Mouse (Mus musculus): Measurements from ENCODE around the gene Tex9. TPM values are rescaled to one million over a fixed set of nuclear protein-coding genes. Genes with fewer than 3 reads are reported as not detected.

Gene Tex9
- total RNA-seq (2022), result 1 to 10 TPM; 2.0 to 2.6 (median 2.4) TPM

DNA sequence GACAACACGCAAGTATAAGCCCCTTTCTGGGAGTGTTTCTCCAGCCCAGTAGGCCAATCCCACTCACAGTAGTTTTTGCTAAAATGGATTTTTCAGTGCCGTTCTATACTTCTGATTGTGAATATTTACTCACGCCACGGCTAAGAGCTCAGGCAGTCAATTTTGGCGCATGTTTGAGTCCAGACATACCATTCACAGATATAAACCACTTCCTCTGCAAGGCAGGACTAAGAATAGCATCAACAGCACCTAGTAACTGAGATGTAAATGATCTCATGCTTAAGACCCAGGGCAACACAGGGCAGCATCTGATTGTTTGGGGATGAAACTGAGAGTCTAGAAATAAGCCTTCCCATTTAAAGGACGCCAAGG, at the start of gene Tex9:
Gene Tex9, minus strand, starts transcription at position 19 of the 372 bp plus-strand sequence.
- DNase-seq (ENCODE audit: low spot score), result no peak

DNA sequence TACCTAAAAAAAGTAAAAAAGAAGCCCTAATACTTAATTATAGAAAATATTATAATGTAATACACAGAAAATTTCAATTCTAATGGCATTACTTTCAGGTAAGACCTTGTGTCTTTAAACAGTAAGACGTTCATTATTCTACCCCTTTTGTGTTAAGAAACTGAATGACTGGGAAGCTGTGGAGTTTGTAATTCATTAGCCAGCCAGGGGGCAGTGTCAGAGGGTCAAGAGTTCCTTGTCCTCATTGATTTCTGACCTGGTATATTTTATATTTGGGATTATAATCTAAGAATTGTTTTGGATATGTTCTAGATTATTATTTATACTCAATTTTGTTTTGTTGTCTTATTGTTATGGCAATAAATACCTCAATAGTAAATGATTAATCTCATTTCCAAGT, 45.1 kb upstream of the Tex9 start:
- no peak for DNase-seq (ENCODE audit: low spot score)

DNA sequence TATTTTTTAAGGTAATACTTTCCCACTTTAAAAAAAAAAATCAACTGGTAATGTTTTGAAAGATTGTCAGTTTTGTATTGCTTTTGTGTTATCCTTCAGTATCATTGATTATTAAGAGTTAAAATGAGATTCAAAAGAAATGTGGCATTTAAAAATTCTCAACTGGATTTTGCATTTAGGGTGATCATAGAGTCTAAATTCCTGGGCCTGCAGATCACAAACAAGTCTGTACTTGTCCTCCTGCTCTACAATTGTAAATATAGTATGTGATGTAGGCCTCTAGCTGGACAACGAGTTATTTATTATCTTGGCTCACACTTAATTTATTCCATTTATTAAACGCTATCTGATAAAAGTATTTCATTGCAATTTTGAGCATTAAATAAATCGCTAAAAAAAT, 43.4 kb upstream of the Tex9 start:
- no peak for DNase-seq (ENCODE audit: low spot score)

DNA sequence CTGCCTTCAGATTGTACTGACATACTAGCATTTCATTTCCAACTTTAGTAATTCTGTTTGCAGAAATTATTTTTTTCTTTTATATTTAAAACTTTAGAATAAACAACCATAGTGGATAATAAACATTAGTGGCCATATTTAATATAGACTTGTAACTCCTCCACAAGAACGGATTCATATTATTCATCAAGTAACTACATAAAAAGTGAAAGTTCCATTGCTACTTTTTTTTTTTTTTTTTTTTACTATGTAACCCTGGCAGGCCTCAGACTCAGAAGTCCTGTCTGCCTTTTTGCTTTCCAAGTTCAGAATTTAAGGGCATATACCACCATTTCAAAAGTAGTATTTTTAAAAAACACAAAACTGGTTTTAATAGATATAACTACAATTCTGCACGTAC, 43.0 kb upstream of the Tex9 start:
- DNase-seq (ENCODE audit: low spot score), result no peak

DNA sequence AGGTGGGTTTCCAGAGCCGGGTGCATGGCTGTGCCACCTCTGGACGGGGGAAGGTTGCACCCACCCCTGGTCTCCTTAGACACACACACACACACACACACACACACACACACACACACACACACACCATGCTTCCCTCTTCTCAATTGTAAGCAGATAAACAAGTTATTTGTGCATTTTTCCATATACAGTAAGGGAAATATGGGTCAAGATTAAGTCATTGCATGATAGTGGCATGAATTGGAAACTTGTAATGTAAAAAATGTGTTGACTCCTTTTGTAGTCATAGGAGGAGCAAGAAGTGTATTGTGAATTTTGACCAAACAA, 41.0 kb upstream of the Tex9 start:
- DNase-seq (ENCODE audit: low spot score), result no peak

DNA sequence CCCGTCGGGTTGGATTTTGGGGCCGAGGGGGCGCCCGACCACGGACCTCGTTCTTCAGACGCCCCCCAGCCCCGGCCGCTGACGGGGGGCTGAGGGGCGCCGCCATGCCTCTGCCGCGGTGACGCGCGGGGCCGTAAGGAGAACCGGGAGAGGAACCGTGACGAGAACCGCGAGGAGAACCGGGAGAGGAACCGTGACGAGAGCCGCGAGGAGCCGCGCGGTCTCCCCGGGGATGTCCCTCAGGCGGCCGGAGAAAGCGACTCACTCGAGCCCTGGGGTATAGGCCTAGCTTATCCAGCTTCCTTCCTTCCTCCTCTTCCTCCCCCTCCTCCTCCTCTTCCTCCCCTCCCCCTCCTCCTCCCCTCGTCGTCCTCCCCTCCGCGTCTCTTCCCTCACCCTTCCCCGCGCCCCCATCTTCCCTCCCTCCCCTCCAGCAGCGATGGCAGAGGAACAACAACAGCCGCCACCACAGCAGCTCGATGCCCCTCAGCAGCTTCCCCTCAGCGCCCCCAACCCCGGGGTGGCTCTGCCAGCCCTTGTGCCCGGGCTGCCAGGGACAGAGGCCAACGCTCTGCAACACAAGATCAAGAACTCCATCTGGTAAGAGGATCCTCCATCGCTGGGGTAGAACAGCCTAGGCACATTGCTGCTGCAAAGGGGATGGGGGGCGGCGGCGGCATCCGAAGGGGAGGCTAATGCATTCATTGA, 40.5 kb upstream of the Tex9 start:
- peak; percentile 21 for DNase-seq (ENCODE audit: low spot score)

DNA sequence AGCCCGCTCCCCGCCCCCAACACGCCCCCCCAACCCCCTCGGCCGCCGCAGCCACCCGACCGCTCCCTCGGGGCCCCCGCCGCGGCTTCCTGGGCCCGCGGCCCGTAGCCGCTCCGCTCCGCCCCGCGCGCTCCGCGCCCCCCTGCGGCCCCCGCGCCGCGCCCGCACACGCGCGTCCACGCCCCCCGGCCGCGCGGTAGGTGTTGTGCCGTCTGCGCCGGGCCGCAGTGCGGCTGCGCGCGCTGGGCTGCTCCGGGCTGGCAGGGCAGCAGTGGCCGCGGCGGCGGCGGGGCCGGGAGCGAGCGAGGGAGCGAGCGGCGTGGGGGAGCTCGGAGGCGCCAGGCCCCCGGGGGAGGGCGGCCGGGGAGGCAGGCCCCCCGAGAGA, 40.0 kb upstream of the Tex9 start, which contains the start of gene Rfx7:
Gene Rfx7, plus strand, starts transcription at position 245 of the 385 bp plus-strand sequence.
- DNase-seq (ENCODE audit: low spot score), result peak; percentile 38

DNA sequence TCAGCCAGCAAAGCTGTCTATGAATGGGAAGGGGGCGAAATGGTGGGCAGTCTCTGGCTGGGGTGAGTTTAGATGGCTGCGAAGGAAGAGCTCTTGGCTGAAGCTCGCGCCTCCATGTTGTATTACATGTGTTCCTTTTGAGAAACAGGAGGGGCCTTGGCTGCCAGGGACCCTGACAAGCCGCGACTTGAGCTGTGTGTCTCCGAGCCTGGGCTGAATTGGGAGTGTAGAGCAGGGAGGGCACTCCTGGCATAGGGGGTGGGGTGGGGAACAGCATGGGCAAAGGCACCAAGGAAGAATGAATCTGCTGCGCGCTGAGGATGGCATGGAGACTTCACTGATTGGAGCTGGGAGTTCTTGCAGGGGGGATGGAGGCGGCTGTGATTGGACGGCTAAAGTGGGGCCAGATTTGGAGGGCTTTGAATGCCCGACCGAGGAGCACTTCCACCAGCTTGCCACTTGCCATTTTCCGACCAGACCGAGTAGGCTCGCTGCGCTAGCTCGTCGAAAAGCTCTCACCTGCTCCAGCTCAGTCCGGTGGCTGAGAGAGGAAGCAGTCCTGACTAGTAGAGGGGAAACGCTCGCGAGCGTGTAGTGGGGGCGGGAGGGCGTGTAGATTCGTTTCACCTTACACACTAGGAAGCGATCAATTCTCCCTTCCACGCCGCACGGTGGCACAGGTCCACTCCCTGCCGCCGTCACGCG, 39.4 kb upstream of the Tex9 start:
- DNase-seq (ENCODE audit: low spot score), result peak; percentile 73

DNA sequence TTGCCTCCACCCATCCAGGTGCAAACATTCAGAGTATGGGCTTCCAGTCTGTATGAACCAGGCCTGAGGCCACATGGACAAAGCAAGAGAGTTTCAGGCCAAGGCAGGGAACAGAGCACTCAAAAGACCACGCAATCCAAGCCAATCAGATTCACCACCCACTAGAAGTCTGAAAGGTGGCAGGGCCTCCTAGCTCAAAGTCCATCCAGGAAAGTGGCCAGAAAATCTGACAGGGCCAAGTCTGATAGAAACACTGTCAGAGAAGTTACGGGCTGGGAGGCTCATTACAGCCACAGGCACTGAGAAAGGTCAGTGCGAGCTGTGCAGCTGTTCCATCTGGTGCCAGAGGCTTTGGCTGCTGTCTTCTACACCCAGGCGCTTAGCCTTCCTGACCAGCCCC, 38.8 kb upstream of the Tex9 start:
- DNase-seq (ENCODE audit: low spot score), result no peak

DNA sequence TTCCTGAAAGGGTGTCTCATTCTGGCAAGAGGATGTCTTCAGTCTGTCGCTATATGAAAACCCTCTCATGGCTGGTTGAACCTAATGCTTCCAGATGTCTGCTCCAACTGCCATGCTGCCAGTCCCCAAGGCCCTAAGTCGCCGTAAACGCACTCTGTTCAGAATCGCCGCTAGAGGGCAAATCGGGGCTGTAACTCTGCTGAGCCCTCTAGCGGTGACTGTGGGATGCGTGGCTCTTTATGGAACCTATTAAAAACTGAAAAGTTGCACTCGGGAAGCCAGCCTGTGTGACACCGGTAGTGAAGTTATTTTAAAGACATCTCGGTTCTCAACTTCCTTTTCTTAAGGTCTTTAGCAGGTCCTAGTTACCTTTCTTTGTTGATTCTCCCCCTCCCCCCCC, 38.2 kb upstream of the Tex9 start:
- peak; percentile 87 for DNase-seq (ENCODE audit: low spot score)

DNA sequence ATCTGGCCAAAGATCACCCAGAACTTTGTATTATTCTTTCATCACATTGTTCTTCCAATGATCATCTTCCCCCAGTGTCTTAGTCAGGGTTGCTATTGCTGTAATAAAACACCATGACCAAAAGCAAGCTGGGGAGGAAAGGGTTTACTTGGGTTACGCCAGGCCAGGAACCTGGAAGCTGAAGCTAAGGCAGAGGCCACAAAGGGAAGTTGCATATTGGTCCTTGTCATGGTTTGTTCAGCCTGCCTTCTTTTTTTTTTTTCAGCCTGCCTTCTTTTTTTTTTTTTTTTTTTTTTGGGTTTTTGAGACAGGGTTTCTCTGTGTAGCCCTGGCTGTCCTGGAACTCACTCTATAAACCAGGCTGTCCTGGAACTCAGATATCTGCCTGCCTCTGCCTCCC, 34.1 kb upstream of the Tex9 start:
- DNase-seq (ENCODE audit: low spot score), result no peak

DNA sequence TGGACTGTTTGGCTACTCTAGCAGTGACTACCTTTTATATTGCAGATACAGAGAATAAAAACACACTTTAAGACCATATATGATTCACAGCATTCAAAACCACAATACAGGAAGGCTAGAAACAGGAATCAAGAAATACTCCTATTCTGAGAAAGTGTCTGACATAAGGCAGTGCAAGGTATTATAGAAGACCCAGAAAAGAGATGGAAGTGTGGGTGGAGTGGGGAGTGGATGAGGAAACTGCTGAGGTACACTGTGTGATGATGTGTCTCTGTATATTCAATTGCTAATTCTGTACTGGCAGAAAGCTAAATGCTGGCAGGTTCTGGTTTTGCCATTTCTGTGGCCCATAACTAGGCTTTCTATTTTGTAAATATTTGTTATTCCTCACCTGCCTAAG, 28.8 kb upstream of the Tex9 start:
- DNase-seq (ENCODE audit: low spot score), result no peak

DNA sequence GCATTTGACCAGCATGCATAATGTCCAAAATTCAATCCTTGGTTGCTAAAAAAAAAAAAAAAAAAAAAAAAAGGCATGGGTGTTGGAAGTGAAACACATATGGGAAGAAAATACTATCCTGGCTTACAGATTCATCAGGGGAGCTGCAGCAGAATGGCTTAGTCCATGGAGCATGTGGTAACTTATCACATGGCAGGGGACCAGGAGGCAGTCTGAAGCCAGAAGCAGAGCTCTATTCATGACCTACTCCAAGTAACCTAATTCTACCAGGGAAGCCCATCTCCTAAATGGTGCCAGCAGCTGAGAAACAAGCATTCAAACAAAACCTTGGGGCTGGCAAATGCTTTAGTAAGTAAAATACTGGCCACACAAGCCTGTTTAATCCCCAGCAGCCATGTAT, 27.2 kb upstream of the Tex9 start:
- DNase-seq (ENCODE audit: low spot score), result no peak

DNA sequence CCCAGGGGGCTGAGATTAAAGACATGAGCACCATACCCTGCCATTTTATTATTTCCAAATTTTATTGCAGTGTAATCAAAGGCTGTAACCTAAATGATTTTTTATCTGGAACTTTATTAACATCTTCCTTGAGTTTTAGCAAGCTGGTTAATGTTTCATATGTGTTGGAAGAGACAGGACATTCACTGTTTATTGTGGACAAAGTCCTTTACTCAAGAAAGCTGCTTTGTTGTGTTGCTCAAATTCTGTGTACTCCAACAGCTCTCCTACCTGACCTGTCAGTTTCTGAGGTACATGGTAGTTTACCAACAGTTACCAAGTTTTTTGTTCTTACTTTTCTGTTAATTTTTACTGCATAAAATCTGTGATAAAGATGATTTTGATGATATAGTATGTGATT, 23.4 kb upstream of the Tex9 start:
- DNase-seq (ENCODE audit: low spot score), result no peak

DNA sequence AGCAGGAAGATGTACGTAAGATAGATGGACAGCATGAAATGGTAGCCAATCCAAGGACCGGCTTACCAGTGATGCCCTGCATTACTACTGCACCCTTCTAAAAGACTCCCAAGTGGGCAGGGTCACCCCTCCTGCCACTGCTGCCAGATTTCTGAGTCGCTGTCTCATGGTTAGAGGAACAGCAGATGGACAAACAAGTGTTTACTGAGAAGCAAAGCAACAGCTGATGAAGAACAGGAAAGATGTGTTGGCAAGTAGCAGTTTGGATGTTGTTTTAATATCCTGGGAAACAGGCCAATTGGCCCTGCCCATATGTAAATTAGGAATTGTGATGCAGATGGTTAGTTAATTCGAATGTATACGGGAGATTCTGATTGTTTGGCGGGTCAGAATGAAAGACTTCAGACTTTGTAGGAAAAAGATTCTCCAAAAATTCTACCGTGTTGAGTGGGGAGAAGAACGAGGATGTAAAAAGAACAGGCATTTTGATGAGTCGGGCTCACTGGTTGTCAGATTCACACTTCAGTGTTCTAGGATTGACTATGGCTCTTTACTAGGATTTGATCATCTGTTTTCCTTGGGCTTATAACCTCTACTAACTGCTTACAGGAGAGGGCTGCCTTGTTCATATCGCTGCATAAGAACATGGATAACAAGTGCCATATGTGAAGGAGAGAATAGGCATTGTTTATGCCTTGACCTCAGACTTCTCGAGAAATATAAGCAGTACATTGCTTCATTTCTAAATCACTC, 20.4 kb upstream of the Tex9 start:
- no peak for DNase-seq (ENCODE audit: low spot score)

DNA sequence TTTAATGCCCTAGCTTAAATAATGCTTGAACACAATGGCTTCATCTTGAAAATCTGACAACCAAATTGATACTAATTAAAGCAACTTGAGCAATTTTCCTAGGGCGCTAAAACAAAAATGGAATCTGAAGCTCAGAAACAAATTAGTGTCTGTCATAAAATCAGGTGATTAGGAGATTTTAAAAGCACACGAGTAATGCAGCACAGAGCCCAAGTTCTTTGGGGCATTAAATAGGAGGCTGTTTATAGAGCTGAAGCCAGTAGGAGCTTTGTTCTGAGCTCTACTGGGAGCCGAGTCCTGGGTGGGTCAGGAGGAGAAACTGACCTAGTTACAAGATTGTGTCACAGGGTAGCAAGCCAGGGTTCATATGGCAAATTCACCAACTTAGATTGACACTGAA, 5.2 kb upstream of the Tex9 start:
- no peak for DNase-seq (ENCODE audit: low spot score)

DNA sequence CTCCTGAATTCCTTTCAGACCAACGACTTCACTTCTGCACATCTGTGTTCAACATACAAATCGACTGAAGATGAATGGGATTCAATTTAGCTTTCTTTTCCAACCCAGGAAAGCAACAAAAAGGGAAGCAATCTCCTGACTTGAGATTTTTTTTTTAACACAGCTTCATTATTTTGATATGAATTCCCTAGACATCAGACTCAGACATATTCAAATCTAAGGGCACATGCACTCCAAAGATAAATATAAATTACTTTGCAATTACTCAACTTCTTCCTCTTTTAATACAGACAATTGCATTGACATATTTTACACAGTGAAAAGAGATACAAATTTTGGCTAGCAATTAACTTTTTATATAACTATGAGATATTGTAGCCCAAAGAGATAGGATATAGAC, 4.7 kb upstream of the Tex9 start:
- DNase-seq (ENCODE audit: low spot score), result no peak

DNA sequence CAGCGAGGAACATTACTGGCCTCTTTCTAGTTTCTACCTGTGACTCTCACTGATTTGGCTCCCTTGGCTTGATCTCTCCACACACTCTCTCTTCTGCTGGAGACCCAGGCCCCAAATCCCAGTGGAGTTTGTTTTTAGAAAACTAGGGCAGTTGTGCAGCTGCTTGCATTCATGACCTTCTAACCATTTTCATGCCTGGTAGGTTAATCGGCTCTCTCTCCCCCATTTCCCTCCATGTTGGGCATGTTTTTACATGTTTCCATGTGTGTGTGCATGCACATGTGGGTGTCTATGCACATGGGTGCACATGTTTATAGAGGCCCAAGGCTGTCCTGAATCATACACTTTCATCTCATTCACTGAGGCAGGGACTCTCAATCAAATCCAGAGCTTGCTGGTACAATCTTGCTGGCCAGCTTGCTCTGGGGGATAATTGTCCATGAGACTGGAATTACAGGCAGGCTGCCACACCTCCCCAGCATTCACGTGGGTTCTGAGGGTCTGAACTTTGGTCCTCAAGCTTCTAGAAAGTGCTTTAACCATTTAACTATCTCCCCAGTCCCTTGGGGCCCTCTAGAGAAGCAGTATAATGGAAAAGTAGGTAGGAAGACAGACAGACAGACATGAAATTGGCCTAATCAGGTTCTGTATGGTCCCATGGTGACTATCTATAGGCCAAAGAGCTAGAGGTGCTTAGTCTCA, 2.1 kb upstream of the Tex9 start:
- DNase-seq (ENCODE audit: low spot score), result no peak

DNA sequence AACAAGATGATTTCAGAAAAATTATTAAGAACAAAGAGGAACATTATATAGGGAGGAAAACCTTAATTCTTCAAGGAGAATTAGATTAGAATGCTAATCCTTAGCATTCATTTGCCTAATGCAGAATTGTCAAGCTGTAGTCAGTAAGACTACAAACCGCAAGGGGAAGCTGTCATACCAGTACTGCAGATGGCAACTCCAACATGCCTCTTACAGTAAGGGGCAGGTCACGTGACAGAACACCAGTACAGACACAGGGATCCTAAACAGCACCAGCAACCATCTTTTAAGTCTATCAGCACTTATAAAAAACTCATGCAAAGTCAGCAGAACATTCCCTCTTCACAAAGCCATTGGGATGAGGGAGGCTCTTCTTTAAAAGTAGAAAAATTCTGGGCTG, 1.5 kb upstream of the Tex9 start:
- DNase-seq (ENCODE audit: low spot score), result no peak

DNA sequence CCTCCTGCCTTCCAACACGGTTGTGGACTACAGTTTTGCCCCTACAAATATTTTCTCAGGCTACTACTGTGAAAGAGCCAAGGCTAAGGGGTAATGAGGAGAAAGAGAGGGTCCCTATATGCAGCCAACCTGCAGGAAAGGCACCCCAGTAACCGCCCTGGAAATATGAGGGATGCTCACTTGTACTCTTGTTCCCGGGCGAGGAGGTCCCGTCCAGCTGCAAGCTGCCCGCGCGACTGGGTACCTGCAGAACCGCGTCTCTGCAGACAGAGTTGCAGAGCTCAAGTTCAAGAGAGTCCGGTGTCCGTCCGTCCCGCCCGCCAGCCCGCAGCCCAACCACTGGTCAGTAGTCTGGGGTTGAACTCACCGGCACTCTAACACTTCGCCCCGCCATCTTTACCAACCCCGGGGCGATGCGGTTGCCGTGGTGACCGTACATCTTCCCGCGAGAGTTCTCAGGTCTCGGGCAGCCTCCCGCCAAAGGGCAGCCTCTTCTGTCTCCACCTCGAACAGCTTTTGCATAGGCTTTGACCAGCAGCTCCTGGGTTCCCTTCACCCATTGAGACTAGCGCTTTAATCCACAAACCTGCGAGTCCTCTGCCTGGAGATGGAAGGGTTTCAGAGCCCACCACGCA, 336 bp downstream of the Tex9 start:
- peak; percentile 87 for DNase-seq (ENCODE audit: low spot score)

DNA sequence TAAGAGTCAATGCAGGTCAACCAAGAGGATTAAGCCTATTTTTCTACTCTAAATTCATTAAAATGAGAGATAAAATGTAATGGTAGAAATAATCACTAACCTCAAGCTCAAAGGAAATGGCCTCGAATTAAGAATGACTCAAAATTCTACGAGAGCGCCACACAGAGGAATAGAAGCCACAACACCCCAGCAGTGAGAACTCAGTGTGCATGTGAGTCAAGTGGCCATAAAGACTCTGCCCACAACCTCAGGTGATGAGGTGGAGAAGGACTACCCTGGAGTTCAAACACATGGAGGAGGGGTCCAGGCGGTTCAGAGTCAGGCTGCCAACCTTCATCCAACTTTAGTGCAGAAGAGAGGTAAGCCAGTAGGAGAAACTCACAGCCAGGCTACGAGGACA, 2.9 kb downstream of the Tex9 start:
- no peak for DNase-seq (ENCODE audit: low spot score)

DNA sequence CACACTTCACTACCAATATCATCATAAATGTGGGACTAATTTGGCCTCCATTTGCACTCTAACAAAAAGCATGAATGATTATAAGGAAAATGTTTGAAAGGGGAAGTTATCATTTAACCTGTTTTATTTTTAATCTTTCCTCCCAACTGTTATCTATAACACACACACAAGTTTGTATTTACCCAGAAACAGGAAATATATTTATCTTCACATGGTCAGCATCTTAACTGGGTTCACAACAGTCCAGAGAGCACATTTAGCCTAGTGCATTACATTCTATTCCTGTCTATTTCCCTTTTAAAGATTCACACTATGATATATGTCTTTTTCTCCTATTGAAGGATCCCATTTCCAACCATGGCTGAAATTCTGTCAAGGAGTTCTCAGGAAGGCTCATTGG, 3.5 kb downstream of the Tex9 start:
- DNase-seq (ENCODE audit: low spot score), result no peak
